Comparison of ENCODE assay signal across 8 mouse cellular contexts in the genomic region with DNA sequence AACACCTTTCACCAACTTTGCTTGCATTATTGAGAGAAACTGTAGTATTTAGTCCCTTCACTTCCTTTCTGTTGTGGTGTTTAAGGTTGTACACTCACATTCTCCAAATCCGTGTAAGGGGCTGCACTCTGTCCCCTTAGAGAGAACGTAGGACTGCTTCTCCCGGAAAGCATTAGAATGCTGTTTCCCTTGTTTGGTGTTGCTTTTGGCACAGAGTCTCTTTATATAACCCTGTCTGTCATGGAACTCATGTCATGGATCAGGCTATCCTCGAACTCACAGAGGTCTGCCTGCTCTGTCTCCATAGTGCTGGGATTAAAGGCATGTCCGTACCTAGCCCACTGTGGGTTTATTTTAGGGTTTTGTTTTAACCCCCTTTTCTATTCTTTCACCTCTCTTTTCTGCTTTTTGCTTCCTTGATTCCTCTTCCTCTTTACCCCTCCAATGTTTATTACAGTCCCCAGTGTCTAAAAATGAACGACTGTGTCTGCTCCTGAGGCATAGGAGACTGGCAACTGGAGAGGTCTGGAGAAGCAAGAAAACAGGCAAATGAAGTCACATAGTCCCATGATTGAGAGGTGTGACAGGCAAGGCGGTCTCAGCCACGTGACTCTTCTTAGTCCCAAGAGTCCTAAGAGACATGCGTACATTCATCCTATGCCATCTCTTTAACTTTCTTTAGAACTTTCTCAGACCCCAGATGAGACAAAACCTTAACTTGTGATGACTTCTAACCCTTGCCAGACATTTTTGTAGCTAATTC.
DNase-seq lines count a peak whose midpoint lies in the region; ATAC-seq lines count a peak whose summit lies in the region.

No protein-coding gene starts in this region.

- H3K27ac ChIP-seq in forebrain, embryonic 13.5 days = peak overlapping the region; percentile 22; the same call in 1 of the 2 replicates
- H3K27ac ChIP-seq in forebrain, embryonic 11.5 days (ENCODE audit: low read depth, low read length) = no peak overlapping the region
- peak overlapping the region; percentile 11 for H3K27ac ChIP-seq in midbrain, embryonic 11.5 days (ENCODE audit: low read depth, low read length)
- H3K27ac ChIP-seq in midbrain, embryonic 10.5 days (replicated peaks) = no peak overlapping the region
- peak overlapping the region; percentile 71; the same call in 1 of the 2 replicates for H3K27ac ChIP-seq in limb, embryonic 10.5 days
- H3K27ac ChIP-seq in stomach, embryonic 15.5 days = peak overlapping the region; percentile 83

- no peak overlapping the region for H3K4me3 ChIP-seq in forebrain, embryonic 13.5 days
- no peak overlapping the region for H3K4me3 ChIP-seq in forebrain, embryonic 11.5 days (ENCODE audit: low read depth, low read length)
- no peak overlapping the region for H3K4me3 ChIP-seq in midbrain, embryonic 11.5 days (ENCODE audit: low read depth, low read length)
- H3K4me3 ChIP-seq in midbrain, embryonic 10.5 days = no peak overlapping the region
- no peak overlapping the region for H3K4me3 ChIP-seq in limb, embryonic 10.5 days
- H3K4me3 ChIP-seq in stomach, embryonic 15.5 days (replicated peaks) = no peak overlapping the region

- WGBS in forebrain, embryonic 13.5 days = 61% methylated on average over 9 of the region's 9 CpGs
- WGBS in forebrain, embryonic 11.5 days = 62% methylated on average over 9 of the region's 9 CpGs
- WGBS in midbrain, embryonic 11.5 days = 53% methylated on average over 9 of the region's 9 CpGs
- 56% methylated on average over 9 of the region's 9 CpGs for WGBS in midbrain, embryonic 10.5 days
- WGBS in limb, embryonic 10.5 days = 59% methylated on average over 9 of the region's 9 CpGs
- 48% methylated on average over 9 of the region's 9 CpGs for WGBS in stomach, embryonic 15.5 days

- H3K27me3 ChIP-seq in forebrain, embryonic 13.5 days = no peaks in the 10 kb centered on the region
- no peaks in the 10 kb centered on the region for H3K27me3 ChIP-seq in forebrain, embryonic 11.5 days (ENCODE audit: control insufficient read depth, insufficient read depth, low read length)
- no peaks in the 10 kb centered on the region for H3K27me3 ChIP-seq in midbrain, embryonic 11.5 days (ENCODE audit: control insufficient read depth, insufficient read depth, low read length)
- H3K27me3 ChIP-seq in midbrain, embryonic 10.5 days (ENCODE audit: low read depth, poor library complexity, severe bottlenecking) = no peaks in the 10 kb centered on the region
- no peaks in the 10 kb centered on the region for H3K27me3 ChIP-seq in limb, embryonic 10.5 days (ENCODE audit: low read depth, poor library complexity, severe bottlenecking)
- no peaks in the 10 kb centered on the region for H3K27me3 ChIP-seq in stomach, embryonic 15.5 days (replicated peaks)

- no peaks in the 10 kb centered on the region for H3K9me3 ChIP-seq in forebrain, embryonic 13.5 days (replicated peaks)
- no peaks in the 10 kb centered on the region for H3K9me3 ChIP-seq in forebrain, embryonic 11.5 days (ENCODE audit: control insufficient read depth, low read length)
- no peaks in the 10 kb centered on the region for H3K9me3 ChIP-seq in midbrain, embryonic 11.5 days (ENCODE audit: control insufficient read depth, low read length)
- no peaks in the 10 kb centered on the region for H3K9me3 ChIP-seq in midbrain, embryonic 10.5 days (replicated peaks)
- no peaks in the 10 kb centered on the region for H3K9me3 ChIP-seq in limb, embryonic 10.5 days (replicated peaks)
- no peaks in the 10 kb centered on the region for H3K9me3 ChIP-seq in stomach, embryonic 15.5 days

- H3K4me2 ChIP-seq in forebrain, embryonic 13.5 days = peak overlapping the region; percentile 60
- no peak overlapping the region for H3K4me2 ChIP-seq in forebrain, embryonic 11.5 days (ENCODE audit: low read depth, low read length, severe bottlenecking)
- H3K4me2 ChIP-seq in midbrain, embryonic 11.5 days = no peak overlapping the region
- peak overlapping the region; percentile 48; the same call in 1 of the 2 replicates for H3K4me2 ChIP-seq in stomach, embryonic 15.5 days

- H3K4me1 ChIP-seq in forebrain, embryonic 13.5 days = peaks cover 23% of the 10 kb centered on the region
- H3K4me1 ChIP-seq in forebrain, embryonic 11.5 days (replicated peaks; ENCODE audit: control insufficient read depth, insufficient read depth, low read length) = peaks cover 3% of the 10 kb centered on the region; the same call in 1 of the 2 replicates
- peaks cover 16% of the 10 kb centered on the region; the same call in 1 of the 2 replicates for H3K4me1 ChIP-seq in midbrain, embryonic 11.5 days (ENCODE audit: control insufficient read depth, insufficient read depth, low read length)
- peaks cover 29% of the 10 kb centered on the region for H3K4me1 ChIP-seq in midbrain, embryonic 10.5 days
- peaks cover 52% of the 10 kb centered on the region for H3K4me1 ChIP-seq in limb, embryonic 10.5 days
- H3K4me1 ChIP-seq in stomach, embryonic 15.5 days = peaks cover 26% of the 10 kb centered on the region

- H3K9ac ChIP-seq in forebrain, embryonic 13.5 days = no peak overlapping the region
- H3K9ac ChIP-seq in forebrain, embryonic 11.5 days (ENCODE audit: low read length) = no peak overlapping the region
- no peak overlapping the region for H3K9ac ChIP-seq in midbrain, embryonic 11.5 days (ENCODE audit: low read length)
- no peak overlapping the region for H3K9ac ChIP-seq in stomach, embryonic 15.5 days

- DNase-seq in forebrain, embryonic 11.5 days (ENCODE audit: low spot score) = no peak
- DNase-seq in midbrain, embryonic 11.5 days (ENCODE audit: low spot score, missing footprints) = no peak
- DNase-seq in midbrain, embryonic 10.5 days (ENCODE audit: low spot score) = no peak
- DNase-seq in limb, embryonic 10.5 days (ENCODE audit: low spot score) = no peak
- no peak for DNase-seq in frontal cortex, adult 2 months (ENCODE audit: extremely low spot score in 1 of 2, low spot score in 1 of 2)

- H3K36me3 ChIP-seq in forebrain, embryonic 13.5 days (ENCODE audit: poor library complexity, severe bottlenecking) = no peaks in the 10 kb centered on the region
- no peaks in the 10 kb centered on the region for H3K36me3 ChIP-seq in forebrain, embryonic 11.5 days (ENCODE audit: control insufficient read depth, insufficient read depth, low read length)
- H3K36me3 ChIP-seq in midbrain, embryonic 11.5 days (ENCODE audit: control insufficient read depth, insufficient read depth, low read length) = no peaks in the 10 kb centered on the region
- no peaks in the 10 kb centered on the region for H3K36me3 ChIP-seq in midbrain, embryonic 10.5 days
- H3K36me3 ChIP-seq in limb, embryonic 10.5 days = no peaks in the 10 kb centered on the region
- H3K36me3 ChIP-seq in stomach, embryonic 15.5 days = no peaks in the 10 kb centered on the region

- peak; percentile 36; the same call in 1 of the 2 replicates for ATAC-seq in forebrain, embryonic 13.5 days
- ATAC-seq in forebrain, embryonic 11.5 days (replicated peaks; ENCODE audit: low FRiP score) = no peak
- ATAC-seq in midbrain, embryonic 11.5 days (ENCODE audit: low FRiP score) = peak; percentile 54; the same call in 1 of the 2 replicates
- no peak for ATAC-seq in stomach, embryonic 15.5 days (ENCODE audit: insufficient read depth, low FRiP score, low read depth)
- ATAC-seq in granulocyte monocyte progenitor cell, adult 5-6 weeks (replicated peaks; ENCODE audit: poor library complexity, severe bottlenecking) = no peak

Comparison
In these comparisons a context has a peak if more than half of its experiments do, and no peak if none do; other contexts are left out.
1. ATAC-seq: peak in forebrain, embryonic 13.5 days (single experiment) and midbrain, embryonic 11.5 days (single experiment); none in forebrain, embryonic 11.5 days (single experiment), stomach, embryonic 15.5 days (single experiment) and granulocyte monocyte progenitor cell, adult 5-6 weeks (single experiment).
2. H3K27ac ChIP-seq: peak in forebrain, embryonic 13.5 days (single experiment), midbrain, embryonic 11.5 days (single experiment), limb, embryonic 10.5 days (single experiment) and stomach, embryonic 15.5 days (single experiment); none in forebrain, embryonic 11.5 days (single experiment) and midbrain, embryonic 10.5 days (single experiment).
3. H3K4me2 ChIP-seq: peak in forebrain, embryonic 13.5 days (single experiment) and stomach, embryonic 15.5 days (single experiment); none in forebrain, embryonic 11.5 days (single experiment) and midbrain, embryonic 11.5 days (single experiment).